Mouse (Mus musculus): ENCODE data around the gene Gpkow.

DNA sequence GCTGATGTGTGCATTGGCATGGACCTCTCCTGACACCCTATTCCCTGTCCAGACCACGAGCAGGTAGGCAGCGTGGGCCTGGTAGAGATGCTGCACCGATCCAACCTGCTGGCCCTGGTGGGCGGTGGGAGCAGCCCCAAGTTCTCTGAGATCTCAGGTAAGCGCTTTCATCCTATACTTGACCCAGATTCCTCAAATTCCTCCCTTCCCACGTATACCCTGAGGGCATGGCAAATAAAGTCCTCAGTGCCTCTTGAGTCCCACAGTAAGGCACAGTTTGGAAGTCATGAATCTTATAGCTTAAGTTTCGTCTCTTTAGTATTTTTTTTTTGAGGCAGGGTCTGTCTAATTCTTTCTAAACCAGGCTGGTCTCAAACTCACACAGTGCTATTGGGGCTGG is 27.2 kb downstream of the Gpkow start:
- TF ChIP-seq GATA1 (IDR thresholded peaks at IDR 0.05; ENCODE audit: low read length), result no peak
- TF ChIP-seq TAL1 (IDR thresholded peaks at IDR 0.05; ENCODE audit: low read length), result no peak

Measured in erythroblast, embryonic 14.5 days (primary cell).